Mouse (Mus musculus): ENCODE measurements around the gene Rasl11a. TPM values are rescaled to one million over a fixed set of nuclear protein-coding genes. Genes with fewer than 3 reads are reported as not detected.
"Not testable (repeated sequence)": the region's sequence is repeated elsewhere in the genome, so short reads cannot be mapped to it uniquely, and the experiment has no call there.

The Rasl11a gene
- polyA plus RNA-seq, 1 experiment from 2014 or later: 2.6 TPM

DNA sequence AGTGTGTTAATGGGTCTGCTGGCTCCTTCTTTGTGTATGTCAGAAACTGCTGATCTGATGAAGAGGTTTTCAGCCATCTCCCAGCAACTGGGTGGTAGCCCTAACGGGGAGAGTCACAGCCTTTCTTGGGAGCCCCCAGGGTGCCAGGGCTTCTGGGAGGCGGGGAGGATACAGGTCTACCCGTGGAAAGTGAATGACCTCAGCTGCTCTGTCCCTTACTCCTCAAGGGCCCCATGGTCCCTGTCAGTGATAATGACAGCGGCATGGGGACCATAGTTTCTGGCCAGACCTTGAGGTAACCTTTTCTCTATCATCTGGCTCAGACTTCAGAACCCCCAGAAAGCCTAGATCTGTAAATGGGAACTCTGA, 23.1 kb downstream of the Rasl11a start:
- Histone ChIP-seq H3K4me3 (ENCODE audit: low read depth, low read length) (no peak overlapping the region), H3K4me1 (ENCODE audit: control insufficient read depth, low read depth, low read length) (peaks cover 28% of the 10 kb centered on the region), H3K36me3 (ENCODE audit: control insufficient read depth, insufficient read depth) (no peaks in the 10 kb centered on the region), H3K4me2 (ENCODE audit: low read depth, low read length) (peak overlapping the region; percentile 36), H3K9me3 (replicated peaks; ENCODE audit: control insufficient read depth, low read length) (no peaks in the 10 kb centered on the region), H3K27me3 (ENCODE audit: control insufficient read depth, insufficient read depth, low read depth, low read length) (no peaks in the 10 kb centered on the region), H3K9ac (ENCODE audit: low read depth, low read length) (0 out of 2 replicates have a peak overlapping the region, but pooled peaks have one; percentile 11), H3K27ac (ENCODE audit: low read length) (peak overlapping the region; percentile 4; the same call in 1 of the 2 replicates)
- 16% methylated on average over 4 of the region's 4 CpGs for WGBS (ENCODE audit: insufficient replicate concordance)
- no peak for ATAC-seq (ENCODE audit: low read depth)

DNA sequence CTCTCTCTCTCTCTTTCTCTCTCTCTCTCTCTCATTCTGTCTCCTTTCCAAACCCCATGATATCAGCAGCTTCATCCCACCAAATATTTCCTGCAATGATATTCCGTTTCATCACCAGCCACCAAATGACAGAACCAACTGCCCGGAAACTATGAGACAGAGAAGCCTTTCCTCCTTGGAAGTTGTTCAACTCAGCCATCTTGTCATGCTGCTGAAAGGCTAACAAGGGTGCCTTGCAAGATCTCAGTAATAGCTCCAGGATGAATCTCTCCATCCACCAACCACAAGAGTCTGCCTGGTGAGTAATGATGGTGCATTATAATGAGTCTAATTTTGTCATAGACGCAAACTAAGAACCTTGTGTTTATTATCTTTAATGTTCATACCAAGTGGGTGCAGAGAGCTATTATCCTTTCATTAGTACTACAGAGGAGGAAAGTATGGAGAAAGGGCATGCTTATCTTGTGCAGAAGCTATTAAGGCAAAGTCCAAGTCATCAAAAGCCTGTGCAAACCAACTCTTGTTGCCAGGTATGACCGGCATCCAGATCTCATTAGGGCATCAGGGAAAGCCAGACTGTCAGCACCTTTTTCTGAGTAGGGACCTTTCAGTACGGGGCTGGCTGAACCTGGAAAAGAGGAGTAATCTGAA, 28.2 kb downstream of the Rasl11a start:
- WGBS (ENCODE audit: insufficient replicate concordance): 75% methylated on average over 5 of the region's 5 CpGs
- Histone ChIP-seq H3K4me2 (ENCODE audit: low read depth, low read length) (no peak overlapping the region), H3K27ac (ENCODE audit: low read length) (no peak overlapping the region), H3K9ac (ENCODE audit: low read depth, low read length) (no peak overlapping the region), H3K27me3 (ENCODE audit: control insufficient read depth, insufficient read depth, low read depth, low read length) (no peaks in the 10 kb centered on the region), H3K9me3 (replicated peaks; ENCODE audit: control insufficient read depth, low read length) (no peaks in the 10 kb centered on the region), H3K36me3 (ENCODE audit: control insufficient read depth, insufficient read depth) (no peaks in the 10 kb centered on the region), H3K4me3 (ENCODE audit: low read depth, low read length) (no peak overlapping the region), H3K4me1 (ENCODE audit: control insufficient read depth, low read depth, low read length) (peaks cover under 1% of the 10 kb centered on the region; the same call in 1 of the 2 replicates)
- ATAC-seq (ENCODE audit: low read depth): no peak

DNA sequence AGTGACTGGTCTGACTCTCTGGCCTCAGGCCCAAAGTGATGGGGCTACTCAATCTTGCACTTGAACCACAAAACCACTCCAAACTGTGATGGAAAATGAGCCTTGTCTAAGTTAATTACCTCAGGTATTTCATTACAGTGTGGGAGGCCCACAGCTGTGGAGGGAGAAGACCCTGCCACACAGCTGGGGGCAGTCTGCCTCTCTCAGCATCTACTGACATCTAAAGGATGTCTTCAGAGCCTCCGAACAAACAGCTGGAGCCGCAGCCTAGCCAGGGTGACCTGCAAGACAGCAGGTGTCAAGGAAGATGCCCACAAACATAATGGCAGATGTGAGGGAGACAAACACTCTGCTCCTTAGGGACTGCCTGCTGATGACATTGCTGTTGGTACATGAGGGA, 31.2 kb downstream of the Rasl11a start:
- Histone ChIP-seq H3K4me1 (ENCODE audit: control insufficient read depth, low read depth, low read length) (no peaks in the 10 kb centered on the region), H3K4me2 (ENCODE audit: low read depth, low read length) (no peak overlapping the region), H3K27me3 (ENCODE audit: control insufficient read depth, insufficient read depth, low read depth, low read length) (no peaks in the 10 kb centered on the region), H3K27ac (ENCODE audit: low read length) (no peak overlapping the region), H3K4me3 (ENCODE audit: low read depth, low read length) (no peak overlapping the region), H3K9me3 (replicated peaks; ENCODE audit: control insufficient read depth, low read length) (no peaks in the 10 kb centered on the region), H3K36me3 (ENCODE audit: control insufficient read depth, insufficient read depth) (no peaks in the 10 kb centered on the region), H3K9ac (ENCODE audit: low read depth, low read length) (no peak overlapping the region)
- no peak for ATAC-seq (ENCODE audit: low read depth)
- WGBS (ENCODE audit: insufficient replicate concordance): 77% methylated on average over 2 of the region's 2 CpGs

DNA sequence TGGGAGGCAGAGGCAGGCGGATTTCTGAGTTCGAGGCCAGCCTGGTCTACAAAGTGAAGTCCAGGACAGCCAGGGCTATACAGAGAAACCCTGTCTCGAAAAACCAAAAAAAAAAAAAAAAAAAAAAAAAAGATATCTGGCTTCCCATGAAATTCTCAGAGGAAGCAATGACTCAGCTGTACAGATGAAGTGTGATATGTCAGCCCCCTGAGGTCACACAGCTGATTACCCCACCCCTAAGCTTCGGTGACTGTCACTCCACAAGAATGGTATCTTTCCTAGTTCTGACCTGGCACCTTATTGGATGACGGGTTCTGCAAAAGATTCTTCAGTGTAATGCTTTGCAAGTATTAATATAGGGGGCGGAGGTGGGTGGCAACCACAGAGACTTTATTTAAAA, 33.0 kb downstream of the Rasl11a start:
- not testable (repeated sequence) for H3K4me1 ChIP-seq (ENCODE audit: control insufficient read depth, low read depth, low read length); H3K4me3 ChIP-seq (ENCODE audit: low read depth, low read length); H3K36me3 ChIP-seq (ENCODE audit: control insufficient read depth, insufficient read depth); H3K4me2 ChIP-seq (ENCODE audit: low read depth, low read length); H3K9me3 ChIP-seq (replicated peaks; ENCODE audit: control insufficient read depth, low read length); ATAC-seq (ENCODE audit: low read depth); H3K27me3 ChIP-seq (ENCODE audit: control insufficient read depth, insufficient read depth, low read depth, low read length); H3K27ac ChIP-seq (ENCODE audit: low read length); H3K9ac ChIP-seq (ENCODE audit: low read depth, low read length)
- WGBS (ENCODE audit: insufficient replicate concordance): 42% methylated on average over 4 of the region's 6 CpGs

DNA sequence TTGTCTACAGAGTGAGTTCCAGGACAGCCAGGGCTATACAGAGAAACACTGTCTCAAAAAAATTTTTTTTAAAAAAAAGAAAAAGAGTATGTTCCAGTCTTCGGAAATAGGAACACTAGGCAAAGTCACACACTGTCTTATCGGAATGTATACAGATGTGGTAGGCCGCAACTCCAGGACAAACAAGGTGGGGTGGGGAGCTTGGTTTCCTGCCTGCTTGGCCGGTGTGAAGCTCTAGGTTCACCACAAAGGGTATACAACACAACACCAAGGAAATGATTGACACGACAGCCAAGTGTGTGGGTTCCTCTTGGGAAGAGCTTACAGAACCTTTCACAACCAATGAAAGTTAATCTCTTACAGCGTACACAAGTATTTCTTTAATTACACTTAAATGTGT, 37.4 kb downstream of the Rasl11a start:
- H3K9me3 ChIP-seq (replicated peaks; ENCODE audit: control insufficient read depth, low read length): no peaks in the 10 kb centered on the region
- H3K36me3 ChIP-seq (ENCODE audit: control insufficient read depth, insufficient read depth): no peaks in the 10 kb centered on the region
- H3K27me3 ChIP-seq (ENCODE audit: control insufficient read depth, insufficient read depth, low read depth, low read length): no peaks in the 10 kb centered on the region
- WGBS (ENCODE audit: insufficient replicate concordance): 37% methylated on average over 6 of the region's 6 CpGs
- no peak for ATAC-seq (ENCODE audit: low read depth)
- no peak overlapping the region for H3K4me2 ChIP-seq (ENCODE audit: low read depth, low read length)
- no peak overlapping the region for H3K9ac ChIP-seq (ENCODE audit: low read depth, low read length)
- no peak overlapping the region for H3K27ac ChIP-seq (ENCODE audit: low read length)
- H3K4me1 ChIP-seq (ENCODE audit: control insufficient read depth, low read depth, low read length): no peaks in the 10 kb centered on the region
- H3K4me3 ChIP-seq (ENCODE audit: low read depth, low read length): no peak overlapping the region

DNA sequence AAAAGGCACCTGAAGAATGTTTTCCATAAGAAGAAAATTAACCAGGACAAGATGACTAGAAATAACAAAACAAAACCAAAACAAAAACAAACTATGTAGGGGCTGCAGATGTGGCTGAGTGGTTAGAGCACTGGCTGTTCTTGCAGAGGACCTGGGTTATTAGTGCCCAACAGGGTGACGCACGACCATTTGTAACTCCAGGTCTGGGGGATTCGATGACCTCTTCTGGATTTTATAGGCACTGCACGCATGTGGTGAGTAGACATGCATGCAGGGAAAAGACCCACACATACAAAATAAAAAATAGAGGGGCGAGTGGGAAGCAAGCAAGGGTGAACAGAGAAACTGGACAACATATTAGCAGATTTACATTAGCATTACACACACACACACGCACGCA, 38.2 kb downstream of the Rasl11a start:
- H3K4me3 ChIP-seq (ENCODE audit: low read depth, low read length): no peak overlapping the region
- H3K36me3 ChIP-seq (ENCODE audit: control insufficient read depth, insufficient read depth): no peaks in the 10 kb centered on the region
- H3K9me3 ChIP-seq (replicated peaks; ENCODE audit: control insufficient read depth, low read length): no peaks in the 10 kb centered on the region
- no peaks in the 10 kb centered on the region for H3K27me3 ChIP-seq (ENCODE audit: control insufficient read depth, insufficient read depth, low read depth, low read length)
- H3K4me1 ChIP-seq (ENCODE audit: control insufficient read depth, low read depth, low read length): no peaks in the 10 kb centered on the region
- H3K9ac ChIP-seq (ENCODE audit: low read depth, low read length): no peak overlapping the region
- H3K4me2 ChIP-seq (ENCODE audit: low read depth, low read length): no peak overlapping the region
- WGBS (ENCODE audit: insufficient replicate concordance): 65% methylated on average over 7 of the region's 7 CpGs
- ATAC-seq (ENCODE audit: low read depth): no peak
- no peak overlapping the region for H3K27ac ChIP-seq (ENCODE audit: low read length)

DNA sequence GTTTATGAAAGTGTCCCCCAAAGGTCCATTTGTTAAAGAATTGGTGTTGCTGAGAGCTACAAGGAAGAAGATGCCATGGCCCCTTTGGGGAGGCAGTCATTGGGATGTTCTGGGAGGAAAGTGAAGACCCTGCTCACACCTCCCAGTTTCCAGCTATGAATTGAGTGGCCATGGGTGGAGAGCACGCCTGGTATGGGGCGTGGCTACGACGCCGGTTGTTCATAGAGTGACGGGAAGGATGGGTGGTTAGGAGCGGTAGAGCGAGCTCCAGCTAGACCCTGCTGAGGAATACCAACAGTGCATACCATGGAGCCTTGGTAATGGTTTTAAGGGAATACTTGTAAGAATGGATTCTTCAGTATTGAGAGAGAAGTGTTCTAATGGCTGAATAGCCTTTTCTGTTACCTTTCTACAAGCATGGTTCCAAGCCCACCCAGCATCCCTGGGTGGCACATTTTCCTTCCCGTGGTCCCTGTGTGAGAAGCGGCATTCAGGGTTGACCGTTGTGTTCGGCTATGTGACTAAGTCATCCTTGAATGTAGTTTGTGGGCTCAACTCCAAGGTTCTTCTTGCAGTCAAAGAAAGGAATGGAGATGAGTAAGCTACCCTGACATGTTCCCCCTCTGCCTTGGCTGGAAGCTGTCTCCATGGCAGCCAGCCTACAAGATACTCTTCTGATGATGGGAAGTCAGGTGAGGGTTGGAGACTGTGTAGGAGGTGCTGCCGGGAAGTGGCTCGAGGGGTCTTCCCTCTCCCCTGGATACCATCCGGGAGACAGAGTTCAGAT, 38.8 kb downstream of the Rasl11a start:
- Histone ChIP-seq H3K9ac (ENCODE audit: low read depth, low read length) (no peak overlapping the region), H3K9me3 (replicated peaks; ENCODE audit: control insufficient read depth, low read length) (no peaks in the 10 kb centered on the region), H3K27ac (ENCODE audit: low read length) (no peak overlapping the region), H3K4me3 (ENCODE audit: low read depth, low read length) (no peak overlapping the region), H3K4me2 (ENCODE audit: low read depth, low read length) (no peak overlapping the region), H3K36me3 (ENCODE audit: control insufficient read depth, insufficient read depth) (no peaks in the 10 kb centered on the region), H3K27me3 (ENCODE audit: control insufficient read depth, insufficient read depth, low read depth, low read length) (no peaks in the 10 kb centered on the region), H3K4me1 (ENCODE audit: control insufficient read depth, low read depth, low read length) (no peaks in the 10 kb centered on the region)
- ATAC-seq (ENCODE audit: low read depth): no peak
- WGBS (ENCODE audit: insufficient replicate concordance): 76% methylated on average over 15 of the region's 15 CpGs

DNA sequence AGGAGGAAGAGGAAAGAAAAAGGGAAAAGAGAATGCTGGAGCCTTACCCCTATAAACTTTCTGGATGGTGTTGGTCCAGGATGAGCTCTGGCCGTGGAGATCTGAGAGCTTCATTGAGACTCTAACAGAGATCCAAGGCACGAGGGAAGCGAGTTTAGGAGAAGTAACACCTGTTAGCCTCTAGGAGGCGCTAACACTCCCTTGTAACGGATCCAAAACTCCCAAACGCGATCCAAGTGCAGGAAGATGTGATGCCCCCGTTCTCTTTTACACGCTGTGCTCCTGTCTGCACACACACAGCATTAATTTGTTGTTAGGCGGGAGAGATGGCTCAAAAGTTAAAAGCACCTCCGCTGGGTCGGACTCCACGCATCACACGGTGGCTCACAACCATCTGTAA, 46.3 kb downstream of the Rasl11a start:
- Histone ChIP-seq H3K9me3 (replicated peaks; ENCODE audit: control insufficient read depth, low read length) (no peaks in the 10 kb centered on the region), H3K4me2 (ENCODE audit: low read depth, low read length) (peak overlapping the region; percentile 36), H3K27me3 (ENCODE audit: control insufficient read depth, insufficient read depth, low read depth, low read length) (no peaks in the 10 kb centered on the region), H3K4me3 (ENCODE audit: low read depth, low read length) (no peak overlapping the region), H3K36me3 (ENCODE audit: control insufficient read depth, insufficient read depth) (no peaks in the 10 kb centered on the region), H3K27ac (ENCODE audit: low read length) (no peak overlapping the region), H3K4me1 (ENCODE audit: control insufficient read depth, low read depth, low read length) (no peaks in the 10 kb centered on the region; the same call in 1 of the 2 replicates), H3K9ac (ENCODE audit: low read depth, low read length) (no peak overlapping the region; the same call in 1 of the 2 replicates)
- no peak for ATAC-seq (ENCODE audit: low read depth)
- WGBS (ENCODE audit: insufficient replicate concordance): 17% methylated on average over 14 of the region's 14 CpGs

DNA sequence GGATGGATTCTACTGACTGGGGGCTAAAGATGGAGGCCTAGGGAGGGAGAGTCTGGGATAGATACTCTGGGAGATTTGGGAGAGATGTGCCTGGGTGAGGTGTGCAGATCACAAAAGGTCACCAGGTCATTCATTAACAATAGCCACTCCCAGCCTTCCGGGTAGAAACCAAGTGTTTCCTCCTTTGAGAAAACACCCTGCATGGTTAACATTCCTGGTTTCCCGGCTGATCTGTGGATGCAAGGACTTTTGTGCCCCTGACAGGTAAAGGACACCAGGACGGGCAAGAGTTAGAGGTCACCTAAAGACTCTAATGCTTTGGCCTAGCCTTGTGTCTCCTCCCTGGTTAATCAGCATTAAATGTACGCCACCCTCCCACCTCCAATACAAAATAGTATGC, 48.0 kb downstream of the Rasl11a start:
- no peak overlapping the region for H3K4me3 ChIP-seq (ENCODE audit: low read depth, low read length)
- H3K36me3 ChIP-seq (ENCODE audit: control insufficient read depth, insufficient read depth): no peaks in the 10 kb centered on the region
- H3K9me3 ChIP-seq (replicated peaks; ENCODE audit: control insufficient read depth, low read length): no peaks in the 10 kb centered on the region
- no peak overlapping the region for H3K27ac ChIP-seq (ENCODE audit: low read length)
- ATAC-seq (ENCODE audit: low read depth): no peak
- 66% methylated on average over 4 of the region's 4 CpGs for WGBS (ENCODE audit: insufficient replicate concordance)
- H3K9ac ChIP-seq (ENCODE audit: low read depth, low read length): no peak overlapping the region
- H3K27me3 ChIP-seq (ENCODE audit: control insufficient read depth, insufficient read depth, low read depth, low read length): no peaks in the 10 kb centered on the region
- H3K4me1 ChIP-seq (ENCODE audit: control insufficient read depth, low read depth, low read length): no peaks in the 10 kb centered on the region; the same call in 1 of the 2 replicates
- no peak overlapping the region for H3K4me2 ChIP-seq (ENCODE audit: low read depth, low read length)
